Mouse (Mus musculus): ENCODE measurements around the gene Crct1. TPM values are rescaled to one million over a fixed set of nuclear protein-coding genes. Genes with fewer than 3 reads are reported as not detected.

The Crct1 gene
- total RNA-seq (2021) = not detected
- long read RNA-seq, experiment 1 = 0 reads
- long read RNA-seq, experiment 2 = 0 reads

- no peak for DNase-seq (ENCODE audit: low spot score in 2 of 2)
Measured at GRCm38 (mm10) chr3:93015460-93016104, at the start of gene Crct1. Gene Crct1, minus strand, starts transcription at chr3:93015687.

DNA sequence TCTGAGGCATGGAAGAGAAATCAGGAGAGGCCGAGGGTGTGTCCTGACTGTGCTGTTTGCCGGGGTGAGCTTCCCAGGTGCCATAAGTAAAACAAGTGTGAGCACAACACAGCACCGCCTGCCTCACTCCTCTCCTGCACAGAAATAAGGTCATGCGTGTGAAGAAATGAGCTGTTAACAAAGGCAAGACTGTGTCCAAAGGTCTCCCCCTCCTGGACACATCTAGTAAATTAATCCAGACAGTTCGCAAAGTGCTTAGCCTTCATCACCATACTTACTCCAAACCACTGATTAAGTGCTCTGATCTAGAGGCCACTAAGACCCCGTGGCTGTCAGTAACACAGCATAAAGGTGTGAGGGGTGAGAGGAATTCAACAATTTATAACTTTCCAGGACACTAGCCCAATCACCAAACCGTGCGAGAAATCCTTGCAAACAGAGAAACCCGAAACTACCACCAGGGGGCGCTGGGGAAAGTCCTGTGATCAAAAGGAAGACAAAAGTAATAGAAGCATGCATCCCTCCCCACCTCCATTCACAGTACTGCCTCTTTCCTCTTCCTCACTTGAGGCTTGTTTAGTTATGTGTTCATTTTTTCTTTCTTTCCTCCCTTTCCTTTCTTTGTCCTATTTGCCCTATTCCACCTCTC lies 37.5 kb upstream of the Crct1 start:
- no peak for DNase-seq (ENCODE audit: low spot score in 2 of 2)

DNA sequence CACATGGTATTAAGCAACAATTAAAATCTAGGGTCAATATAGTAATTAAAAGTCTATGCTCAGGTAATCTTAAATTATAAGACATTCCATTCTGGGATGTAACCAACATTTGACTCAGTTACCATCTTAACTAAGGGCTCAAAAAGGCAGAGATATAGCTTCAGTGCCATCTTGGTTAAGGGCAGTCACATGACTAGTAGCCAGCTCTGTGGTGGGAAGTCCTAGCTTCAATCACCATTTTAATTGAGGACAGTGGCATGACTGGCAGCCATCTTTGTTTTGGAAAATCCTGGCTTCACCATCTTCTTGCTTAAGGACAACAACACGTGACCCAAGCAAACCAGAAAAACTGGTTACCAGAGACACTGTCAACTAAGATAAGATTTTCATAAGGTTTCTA lies 34.7 kb upstream of the Crct1 start:
- DNase-seq (ENCODE audit: low spot score in 2 of 2) = no peak

- DNase-seq (ENCODE audit: low spot score in 2 of 2) = peak in 1 of 2 experiments; percentile 45
Measured at GRCm38 (mm10) chr3:93031450-93031849, 16.0 kb upstream of the Crct1 start.

GRCm38 (mm10) chr3:93025486-93025885 lies 10.0 kb upstream of the Crct1 start:
- DNase-seq (ENCODE audit: low spot score in 2 of 2) = no peak

DNA sequence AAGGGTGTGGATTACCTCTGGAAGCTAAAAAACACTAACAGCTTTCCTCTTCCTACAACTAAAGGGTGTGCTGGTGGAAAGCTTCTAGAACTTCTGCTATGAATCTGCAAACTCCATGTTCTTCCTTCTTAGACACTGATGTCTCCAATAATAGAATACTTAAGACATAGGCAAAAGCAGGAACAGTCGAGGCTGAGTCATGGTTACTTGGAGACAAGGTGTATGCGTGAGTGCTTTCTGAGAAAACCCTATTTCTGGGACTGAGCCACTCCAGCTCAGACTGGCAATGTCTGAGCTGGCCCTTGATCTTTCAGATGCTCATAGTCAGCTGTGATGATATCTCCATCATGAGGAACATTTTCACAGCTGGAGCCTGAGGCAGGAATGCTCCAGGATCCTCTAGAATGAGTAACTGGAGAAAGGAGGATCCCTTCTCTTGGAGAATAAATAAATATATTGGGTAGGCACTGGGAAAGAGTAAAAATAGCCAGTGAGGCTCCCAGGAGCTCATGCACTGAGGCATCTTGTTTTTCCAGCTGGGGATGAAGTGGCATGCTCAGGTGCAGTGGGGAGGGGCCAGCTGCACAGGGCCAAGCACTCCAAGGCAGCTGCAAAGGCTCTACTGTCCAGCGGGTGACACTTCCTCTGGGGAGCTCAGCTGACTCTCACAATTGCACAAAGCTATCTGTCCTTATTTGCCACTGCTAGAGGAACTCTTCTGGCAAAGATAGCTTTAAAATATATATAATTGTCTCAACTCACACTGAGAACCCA lies 8.1 kb upstream of the Crct1 start:
- DNase-seq (ENCODE audit: low spot score in 2 of 2) = no peak

GRCm38 (mm10) chr3:93021171-93021570 lies 5.7 kb upstream of the Crct1 start:
- no peak for DNase-seq (ENCODE audit: low spot score in 2 of 2)

GRCm38 (mm10) chr3:93018960-93019359 lies 3.5 kb upstream of the Crct1 start, which contains the start of gene Lce1m:
Gene Lce1m, minus strand, starts transcription at chr3:93019060.
- no peak for DNase-seq (ENCODE audit: low spot score in 2 of 2)

GRCm38 (mm10) chr3:93014871-93015270 lies 616 bp downstream of the Crct1 start:
- no peak for DNase-seq (ENCODE audit: low spot score in 2 of 2)

DNA sequence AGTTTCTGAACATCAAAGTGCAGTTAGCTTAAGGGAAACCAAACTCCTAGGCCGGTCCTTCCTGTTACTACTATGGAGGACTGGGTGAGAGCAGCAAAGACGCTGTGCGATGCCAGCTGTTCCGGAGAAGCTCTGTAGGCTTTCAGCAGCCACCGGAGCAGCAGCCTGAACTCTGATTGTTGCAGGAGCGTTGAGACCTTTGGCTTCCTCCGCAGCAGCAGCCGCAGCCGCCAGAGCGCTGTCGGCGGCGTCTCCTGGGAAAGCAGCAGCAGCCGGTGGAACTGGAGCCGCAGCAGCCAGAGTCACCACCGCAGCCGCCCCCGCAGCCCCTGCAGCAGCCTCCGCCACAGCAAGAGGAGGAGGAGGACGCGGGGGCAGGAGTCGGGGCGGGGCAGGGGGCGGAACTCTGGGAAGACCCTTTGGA lies 1.1 kb downstream of the Crct1 start:
- DNase-seq (ENCODE audit: low spot score in 2 of 2) = peak; percentile 4 to 14

DNA sequence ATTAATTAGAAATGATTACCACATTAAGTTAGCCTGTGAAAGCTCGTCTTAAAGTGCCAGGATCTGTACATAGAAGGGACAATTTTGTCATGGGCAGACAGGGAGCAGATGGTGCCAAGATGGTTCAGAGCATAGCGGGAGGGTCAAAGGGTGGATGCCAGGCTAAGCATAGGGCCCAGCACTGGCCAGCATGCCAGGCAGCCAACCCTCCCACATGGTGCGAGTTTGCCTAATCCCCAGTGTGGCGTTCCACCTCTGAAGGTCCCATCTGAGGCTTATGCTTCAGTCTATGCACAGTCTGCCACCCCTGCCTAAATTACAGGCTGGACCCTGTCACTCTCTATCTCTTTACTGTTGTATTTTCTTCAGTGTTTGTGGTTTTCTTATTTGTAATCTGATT lies 12.6 kb downstream of the Crct1 start:
- DNase-seq (ENCODE audit: low spot score in 2 of 2) = no peak

DNA sequence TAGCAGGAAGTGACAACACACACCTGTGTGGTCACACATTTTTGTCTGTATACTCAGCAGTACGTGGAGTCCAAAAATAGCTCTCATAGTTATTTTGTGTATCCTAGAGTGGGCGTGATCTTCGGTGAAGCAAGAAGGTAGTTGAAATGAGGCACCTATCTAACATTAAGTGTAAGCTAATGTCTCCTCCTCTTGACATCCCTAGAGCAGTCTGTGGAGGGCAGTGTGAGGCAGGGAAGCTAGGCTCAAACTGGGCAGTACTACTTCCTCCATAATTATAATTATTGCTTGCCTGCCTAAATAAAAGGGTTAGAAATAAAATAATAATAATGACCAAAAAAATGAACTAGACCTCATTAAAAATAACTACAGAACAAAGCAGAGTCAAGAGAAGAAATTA lies 14.9 kb downstream of the Crct1 start:
- no peak for DNase-seq (ENCODE audit: low spot score in 2 of 2)

- peak; percentile 40 to 70 for DNase-seq (ENCODE audit: low spot score in 2 of 2)
Measured at GRCm38 (mm10) chr3:92998691-92999090, 16.8 kb downstream of the Crct1 start.

DNA sequence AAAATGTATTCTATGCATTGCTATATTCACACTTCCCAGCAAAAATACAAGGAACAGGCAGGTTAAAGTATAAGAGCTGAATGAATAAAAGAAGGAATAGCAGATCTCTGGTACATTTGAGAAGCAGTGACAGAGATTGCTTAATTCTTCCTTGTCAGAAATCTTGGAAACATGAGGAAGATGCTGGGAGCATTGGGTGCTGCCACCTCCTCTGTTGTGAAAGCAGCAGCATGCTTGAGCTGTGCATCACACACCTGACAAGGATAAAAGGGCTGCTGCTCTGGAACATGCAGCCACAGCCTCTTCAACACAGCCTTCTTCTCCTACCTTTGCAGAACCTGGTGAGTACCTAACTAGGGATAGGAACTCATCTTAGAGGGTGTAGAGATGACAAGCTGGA lies 23.6 kb downstream of the Crct1 start, which contains the start of gene Lce3f:
Gene Lce3f (plus strand): TSS at position 301 of the 400 bp plus-strand sequence.
- DNase-seq (ENCODE audit: low spot score in 2 of 2) = no peak

GRCm38 (mm10) chr3:92978484-92978883 lies 37.0 kb downstream of the Crct1 start:
- no peak for DNase-seq (ENCODE audit: low spot score in 2 of 2)

DNA sequence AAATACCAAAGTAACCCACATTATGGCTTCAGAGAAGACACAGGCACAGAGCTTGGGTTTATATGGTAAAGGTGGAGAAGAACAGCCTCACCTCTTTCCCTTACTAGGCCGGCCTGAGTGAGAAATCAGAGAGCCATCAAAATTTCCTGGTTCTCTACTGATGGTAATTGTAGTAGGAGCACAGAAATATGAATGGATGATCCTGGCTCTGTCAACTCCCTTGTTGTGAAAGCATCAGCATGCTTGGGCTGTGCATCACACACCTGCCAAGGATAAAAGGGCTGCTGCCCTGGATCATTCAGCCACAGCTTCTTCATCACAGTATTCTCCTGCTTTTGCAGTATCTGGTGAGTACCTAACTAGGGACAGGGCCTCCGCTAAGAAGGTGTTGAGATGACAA lies 48.7 kb downstream of the Crct1 start, which contains the start of gene Lce3e:
Gene Lce3e (plus strand): TSS at position 301 of the 400 bp plus-strand sequence.
- no peak for DNase-seq (ENCODE audit: low spot score in 2 of 2)

Other genes with a start within 250 kb of the Crct1 start
- not detected for gene Lce1i, start 236.8 kb downstream of the Crct1 start, total RNA-seq (2021)
- gene Lce1j, start 225.2 kb downstream of the Crct1 start, total RNA-seq (2021) = not detected
- not detected for gene Lce1k, start 207.8 kb downstream of the Crct1 start, total RNA-seq (2021)
- not detected for gene Kprp, start 188.4 kb downstream of the Crct1 start, total RNA-seq (2021)
- not detected for gene Lce1l, start 164.4 kb downstream of the Crct1 start, total RNA-seq (2021)
- gene 2310050C09Rik, start 145.5 kb downstream of the Crct1 start, total RNA-seq (2021) = not detected
- gene Lce3a, start 89.5 kb downstream of the Crct1 start, total RNA-seq (2021) = not detected
- gene Lce3b, start 82.7 kb downstream of the Crct1 start, total RNA-seq (2021) = not detected
- gene Lce3c, start 71.2 kb downstream of the Crct1 start, total RNA-seq (2021) = not detected
- gene Lce3d, start 58.3 kb downstream of the Crct1 start, total RNA-seq (2021) = not detected
- not detected for gene Lce3e, start 48.6 kb downstream of the Crct1 start, total RNA-seq (2021)
- gene Lce3f, start 23.5 kb downstream of the Crct1 start, total RNA-seq (2021) = not detected
- not detected for gene Lce1m, start 3.4 kb upstream of the Crct1 start, total RNA-seq (2021)
- not detected for gene Gm4858, start 53.1 kb upstream of the Crct1 start, total RNA-seq (2021)
- gene Crnn, start 129.1 kb upstream of the Crct1 start, total RNA-seq (2021) = not detected
- not detected for gene Flg2, start 181.6 kb upstream of the Crct1 start, total RNA-seq (2021)

Data from layer of hippocampus, postnatal 14 days (tissue).